Mouse (Mus musculus): ENCODE results near the gene Nup98.

DNA sequence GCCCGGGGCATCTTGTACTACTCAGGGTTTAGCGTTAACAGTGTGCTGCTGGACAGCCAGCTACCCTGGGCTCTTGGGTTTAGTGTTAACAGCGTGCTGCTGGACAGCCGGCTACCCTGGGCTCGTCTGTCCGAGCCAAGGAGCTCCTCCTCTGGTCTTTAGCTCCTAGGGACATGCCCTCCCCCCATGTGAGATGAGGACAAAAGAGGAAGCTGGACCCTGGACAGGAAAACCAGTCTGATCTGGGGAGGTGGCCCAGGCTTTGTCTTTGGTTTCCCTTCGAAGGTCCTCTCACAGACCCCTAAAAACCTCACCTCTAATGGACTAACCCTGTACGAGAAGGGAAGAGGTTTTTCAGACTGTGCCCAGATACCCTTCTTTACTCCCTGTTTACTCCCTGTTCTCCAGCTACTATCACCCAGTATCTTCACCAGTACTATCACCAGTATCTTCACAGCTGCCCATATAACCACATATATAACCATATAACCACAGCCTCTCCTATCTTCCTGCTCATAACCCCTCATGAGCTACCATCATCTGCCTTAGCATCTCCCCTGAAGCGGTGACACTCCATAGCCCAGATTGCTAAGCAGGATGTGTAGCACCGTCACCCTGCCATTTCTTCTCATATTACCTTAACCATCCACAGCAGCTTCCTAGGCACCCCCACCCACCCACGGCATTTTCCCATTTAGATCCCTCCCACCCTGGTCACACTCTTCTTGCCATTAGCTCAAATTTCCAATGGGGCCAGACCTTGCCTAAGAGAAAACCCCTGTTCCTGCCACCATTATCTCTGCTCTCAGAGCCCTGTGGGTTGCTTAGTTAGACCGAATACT, 37.2 kb upstream of the Nup98 start:
- TF ChIP-seq CTCF (IDR thresholded peaks at IDR 0.05; ENCODE audit: control insufficient read depth, insufficient read depth, insufficient read length) (no peak), USF1 (IDR thresholded peaks at IDR 0.05; ENCODE audit: low read depth) (no peak), MYOD1 (IDR thresholded peaks at IDR 0.05; ENCODE audit: control insufficient read depth, insufficient read length, low read depth) (no peak), MAX (IDR thresholded peaks at IDR 0.05) (no peak)

All from C2C12 (cell line).